Mouse (Mus musculus): ENCODE data around the gene Rhbdl3. TPM values are rescaled to one million over a fixed set of nuclear protein-coding genes. Genes with fewer than 3 reads are reported as not detected.

Rhbdl3 gene
- polyA plus RNA-seq, 1 experiment from 2014 or later: 0.56 TPM

GRCm38 (mm10) chr11:80302536-80302935 lies 1.8 kb downstream of the Rhbdl3 start:
- Histone ChIP-seq H3K27me3 (ENCODE audit: control insufficient read depth, insufficient read depth, low read length) (peaks cover 42% of the 10 kb centered on the region), H3K4me3 (ENCODE audit: low read depth, low read length) (no peak overlapping the region), H3K27ac (replicated peaks; ENCODE audit: low read depth, low read length) (no peak overlapping the region), H3K4me1 (ENCODE audit: control insufficient read depth, insufficient read depth, low read length) (peaks cover 3% of the 10 kb centered on the region; the same call in 1 of the 2 replicates), H3K4me2 (ENCODE audit: low read depth, severe bottlenecking) (peak overlapping the region; percentile 99), H3K36me3 (ENCODE audit: control insufficient read depth, insufficient read depth, low read length) (no peaks in the 10 kb centered on the region), H3K9ac (ENCODE audit: low read length) (no peak overlapping the region), H3K9me3 (ENCODE audit: control insufficient read depth, low read length) (no peaks in the 10 kb centered on the region; the same call in 1 of the 2 replicates)
- ATAC-seq (ENCODE audit: insufficient number of reproducible peaks, low FRiP score, low TSS enrichment, low read depth) (no peak), DNase-seq (ENCODE audit: low spot score) (peak; percentile 71)
- 3% methylated on average over 11 of the region's 11 CpGs for WGBS

- peaks cover 3% of the 10 kb centered on the region; the same call in 1 of the 2 replicates for H3K4me1 ChIP-seq (ENCODE audit: control insufficient read depth, insufficient read depth, low read length)
- H3K9ac ChIP-seq (ENCODE audit: low read length): no peak overlapping the region
- DNase-seq (ENCODE audit: low spot score) (no peak), ATAC-seq (ENCODE audit: insufficient number of reproducible peaks, low FRiP score, low TSS enrichment, low read depth) (no peak)
- peaks cover 39% of the 10 kb centered on the region for H3K27me3 ChIP-seq (ENCODE audit: control insufficient read depth, insufficient read depth, low read length)
- no peak overlapping the region for H3K4me3 ChIP-seq (ENCODE audit: low read depth, low read length)
- 87% methylated on average over 3 of the region's 3 CpGs for WGBS
- no peak overlapping the region for H3K27ac ChIP-seq (replicated peaks; ENCODE audit: low read depth, low read length)
- no peak overlapping the region for H3K4me2 ChIP-seq (ENCODE audit: low read depth, severe bottlenecking)
- no peaks in the 10 kb centered on the region; the same call in 1 of the 2 replicates for H3K9me3 ChIP-seq (ENCODE audit: control insufficient read depth, low read length)
- H3K36me3 ChIP-seq (ENCODE audit: control insufficient read depth, insufficient read depth, low read length): no peaks in the 10 kb centered on the region
Observed at GRCm38 (mm10) chr11:80303746-80304145, 3.0 kb downstream of the Rhbdl3 start.

GRCm38 (mm10) chr11:80304846-80305245 lies 4.1 kb downstream of the Rhbdl3 start:
- 78% methylated on average over 10 of the region's 10 CpGs for WGBS
- DNase-seq (ENCODE audit: low spot score) (no peak), ATAC-seq (ENCODE audit: insufficient number of reproducible peaks, low FRiP score, low TSS enrichment, low read depth) (no peak)
- no peak overlapping the region for H3K4me3 ChIP-seq (ENCODE audit: low read depth, low read length)
- H3K4me2 ChIP-seq (ENCODE audit: low read depth, severe bottlenecking): no peak overlapping the region
- no peak overlapping the region for H3K27ac ChIP-seq (replicated peaks; ENCODE audit: low read depth, low read length)
- no peak overlapping the region for H3K9ac ChIP-seq (ENCODE audit: low read length)
- no peaks in the 10 kb centered on the region for H3K36me3 ChIP-seq (ENCODE audit: control insufficient read depth, insufficient read depth, low read length)
- H3K9me3 ChIP-seq (ENCODE audit: control insufficient read depth, low read length): no peaks in the 10 kb centered on the region; the same call in 1 of the 2 replicates
- peaks cover 3% of the 10 kb centered on the region; the same call in 1 of the 2 replicates for H3K4me1 ChIP-seq (ENCODE audit: control insufficient read depth, insufficient read depth, low read length)
- H3K27me3 ChIP-seq (ENCODE audit: control insufficient read depth, insufficient read depth, low read length): peaks cover 28% of the 10 kb centered on the region; the same call in 1 of the 2 replicates

GRCm38 (mm10) chr11:80308537-80308936 lies 7.8 kb downstream of the Rhbdl3 start:
- H3K9ac ChIP-seq (ENCODE audit: low read length): no peak overlapping the region
- H3K27ac ChIP-seq (replicated peaks; ENCODE audit: low read depth, low read length): no peak overlapping the region
- no peak overlapping the region for H3K4me2 ChIP-seq (ENCODE audit: low read depth, severe bottlenecking)
- no peaks in the 10 kb centered on the region; the same call in 1 of the 2 replicates for H3K9me3 ChIP-seq (ENCODE audit: control insufficient read depth, low read length)
- H3K36me3 ChIP-seq (ENCODE audit: control insufficient read depth, insufficient read depth, low read length): no peaks in the 10 kb centered on the region
- ATAC-seq (ENCODE audit: insufficient number of reproducible peaks, low FRiP score, low TSS enrichment, low read depth): no peak
- H3K27me3 ChIP-seq (ENCODE audit: control insufficient read depth, insufficient read depth, low read length): no peaks in the 10 kb centered on the region
- DNase-seq (ENCODE audit: low spot score): no peak
- 57% methylated on average over 6 of the region's 6 CpGs for WGBS
- no peak overlapping the region for H3K4me3 ChIP-seq (ENCODE audit: low read depth, low read length)
- no peaks in the 10 kb centered on the region; the same call in 1 of the 2 replicates for H3K4me1 ChIP-seq (ENCODE audit: control insufficient read depth, insufficient read depth, low read length)

GRCm38 (mm10) chr11:80311271-80311670 lies 10.6 kb downstream of the Rhbdl3 start:
- H3K9ac ChIP-seq (ENCODE audit: low read length): no peak overlapping the region
- no peaks in the 10 kb centered on the region for H3K9me3 ChIP-seq (ENCODE audit: control insufficient read depth, low read length)
- H3K27ac ChIP-seq (replicated peaks; ENCODE audit: low read depth, low read length): no peak overlapping the region
- H3K4me2 ChIP-seq (ENCODE audit: low read depth, severe bottlenecking): no peak overlapping the region
- no peaks in the 10 kb centered on the region for H3K36me3 ChIP-seq (ENCODE audit: control insufficient read depth, insufficient read depth, low read length)
- H3K4me3 ChIP-seq (ENCODE audit: low read depth, low read length): no peak overlapping the region
- no peak for ATAC-seq (ENCODE audit: insufficient number of reproducible peaks, low FRiP score, low TSS enrichment, low read depth)
- H3K27me3 ChIP-seq (ENCODE audit: control insufficient read depth, insufficient read depth, low read length): no peaks in the 10 kb centered on the region
- H3K4me1 ChIP-seq (ENCODE audit: control insufficient read depth, insufficient read depth, low read length): no peaks in the 10 kb centered on the region; the same call in 1 of the 2 replicates
- WGBS: 82% methylated on average over 4 of the region's 4 CpGs
- DNase-seq (ENCODE audit: low spot score): no peak

- Histone ChIP-seq H3K4me2 (ENCODE audit: low read depth, severe bottlenecking) (no peak overlapping the region), H3K27ac (replicated peaks; ENCODE audit: low read depth, low read length) (no peak overlapping the region), H3K4me3 (ENCODE audit: low read depth, low read length) (no peak overlapping the region), H3K9ac (ENCODE audit: low read length) (no peak overlapping the region), H3K36me3 (ENCODE audit: control insufficient read depth, insufficient read depth, low read length) (no peaks in the 10 kb centered on the region), H3K9me3 (ENCODE audit: control insufficient read depth, low read length) (no peaks in the 10 kb centered on the region), H3K4me1 (ENCODE audit: control insufficient read depth, insufficient read depth, low read length) (no peaks in the 10 kb centered on the region; the same call in 1 of the 2 replicates), H3K27me3 (ENCODE audit: control insufficient read depth, insufficient read depth, low read length) (no peaks in the 10 kb centered on the region)
- 20% methylated on average over 2 of the region's 2 CpGs for WGBS
- no peak for ATAC-seq (ENCODE audit: insufficient number of reproducible peaks, low FRiP score, low TSS enrichment, low read depth)
- no peak for DNase-seq (ENCODE audit: low spot score)
Observed at GRCm38 (mm10) chr11:80312049-80312448, 11.3 kb downstream of the Rhbdl3 start.

- peak; percentile 69 for DNase-seq (ENCODE audit: low spot score)
- H3K4me3 ChIP-seq (ENCODE audit: low read depth, low read length): no peak overlapping the region
- 4% methylated on average over 6 of the region's 6 CpGs for WGBS
- H3K4me1 ChIP-seq (ENCODE audit: control insufficient read depth, insufficient read depth, low read length): no peaks in the 10 kb centered on the region; the same call in 1 of the 2 replicates
- no peak overlapping the region for H3K4me2 ChIP-seq (ENCODE audit: low read depth, severe bottlenecking)
- no peak for ATAC-seq (ENCODE audit: insufficient number of reproducible peaks, low FRiP score, low TSS enrichment, low read depth)
- no peaks in the 10 kb centered on the region for H3K27me3 ChIP-seq (ENCODE audit: control insufficient read depth, insufficient read depth, low read length)
- H3K9ac ChIP-seq (ENCODE audit: low read length): no peak overlapping the region
- no peaks in the 10 kb centered on the region for H3K9me3 ChIP-seq (ENCODE audit: control insufficient read depth, low read length)
- H3K27ac ChIP-seq (replicated peaks; ENCODE audit: low read depth, low read length): no peak overlapping the region
- no peaks in the 10 kb centered on the region for H3K36me3 ChIP-seq (ENCODE audit: control insufficient read depth, insufficient read depth, low read length)
Observed at GRCm38 (mm10) chr11:80312565-80312964, 11.9 kb downstream of the Rhbdl3 start.

GRCm38 (mm10) chr11:80313462-80313861 lies 12.8 kb downstream of the Rhbdl3 start:
- no peaks in the 10 kb centered on the region; the same call in 1 of the 2 replicates for H3K4me1 ChIP-seq (ENCODE audit: control insufficient read depth, insufficient read depth, low read length)
- no peak for ATAC-seq (ENCODE audit: insufficient number of reproducible peaks, low FRiP score, low TSS enrichment, low read depth)
- 72% methylated on average over 1 of the region's 1 CpGs for WGBS
- no peaks in the 10 kb centered on the region for H3K36me3 ChIP-seq (ENCODE audit: control insufficient read depth, insufficient read depth, low read length)
- H3K4me2 ChIP-seq (ENCODE audit: low read depth, severe bottlenecking): no peak overlapping the region
- no peak overlapping the region for H3K9ac ChIP-seq (ENCODE audit: low read length)
- H3K4me3 ChIP-seq (ENCODE audit: low read depth, low read length): no peak overlapping the region
- DNase-seq (ENCODE audit: low spot score): no peak
- H3K9me3 ChIP-seq (ENCODE audit: control insufficient read depth, low read length): no peaks in the 10 kb centered on the region
- no peaks in the 10 kb centered on the region for H3K27me3 ChIP-seq (ENCODE audit: control insufficient read depth, insufficient read depth, low read length)
- H3K27ac ChIP-seq (replicated peaks; ENCODE audit: low read depth, low read length): no peak overlapping the region

- no peak overlapping the region for H3K27ac ChIP-seq (replicated peaks; ENCODE audit: low read depth, low read length)
- H3K9me3 ChIP-seq (ENCODE audit: control insufficient read depth, low read length): no peaks in the 10 kb centered on the region
- WGBS: 82% methylated on average over 4 of the region's 4 CpGs
- H3K27me3 ChIP-seq (ENCODE audit: control insufficient read depth, insufficient read depth, low read length): no peaks in the 10 kb centered on the region
- DNase-seq (ENCODE audit: low spot score): no peak
- H3K36me3 ChIP-seq (ENCODE audit: control insufficient read depth, insufficient read depth, low read length): no peaks in the 10 kb centered on the region
- H3K4me3 ChIP-seq (ENCODE audit: low read depth, low read length): no peak overlapping the region
- H3K4me2 ChIP-seq (ENCODE audit: low read depth, severe bottlenecking): no peak overlapping the region
- H3K9ac ChIP-seq (ENCODE audit: low read length): no peak overlapping the region
- no peaks in the 10 kb centered on the region; the same call in 1 of the 2 replicates for H3K4me1 ChIP-seq (ENCODE audit: control insufficient read depth, insufficient read depth, low read length)
- no peak for ATAC-seq (ENCODE audit: insufficient number of reproducible peaks, low FRiP score, low TSS enrichment, low read depth)
Observed at GRCm38 (mm10) chr11:80313944-80314343, 13.2 kb downstream of the Rhbdl3 start.
